Mouse (Mus musculus): ENCODE data around the gene Lbhd1.

Lbhd1 gene

DNA sequence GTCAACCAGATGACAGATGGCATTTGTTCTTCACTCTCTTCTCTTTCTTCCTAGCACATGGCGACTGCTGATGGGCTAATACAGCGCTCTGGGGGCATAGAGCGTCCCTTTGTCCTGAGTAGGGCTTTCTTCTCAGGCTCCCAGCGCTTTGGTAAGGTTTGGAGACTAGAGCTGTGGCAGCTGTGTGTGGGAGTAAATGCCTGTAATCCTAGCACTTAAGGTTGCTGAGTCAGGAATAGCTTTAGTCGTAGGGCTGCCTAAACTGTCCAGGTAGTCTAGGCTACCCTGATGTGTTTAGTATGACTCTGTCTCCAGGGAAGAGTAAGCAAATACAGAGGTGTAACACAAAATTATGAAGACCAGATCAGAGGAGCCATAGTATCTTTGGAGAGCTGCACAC, 28.3 kb downstream of the Lbhd1 start:
- DNase-seq (ENCODE audit: extremely low read depth, low read depth), result no peak

DNA sequence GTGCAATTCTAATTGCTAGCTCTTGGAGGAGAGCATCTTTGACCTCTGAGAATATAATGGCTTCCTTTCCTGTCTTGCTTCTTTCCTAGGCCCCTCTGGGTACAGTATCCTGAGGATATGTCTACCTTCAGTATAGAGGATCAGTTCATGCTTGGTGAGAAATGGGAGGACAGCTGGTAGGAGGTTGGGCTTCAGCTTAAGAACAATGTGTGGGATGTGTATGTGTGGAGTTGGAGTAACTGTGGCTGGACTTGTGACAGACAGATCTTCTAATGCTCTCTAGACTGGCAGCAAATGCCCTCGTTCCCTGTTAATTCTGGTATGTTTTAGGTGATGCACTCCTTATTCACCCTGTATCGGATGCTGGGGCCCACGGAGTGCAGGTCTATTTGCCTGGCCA, 30.7 kb downstream of the Lbhd1 start:
- DNase-seq (ENCODE audit: extremely low read depth, low read depth), result no peak

DNA sequence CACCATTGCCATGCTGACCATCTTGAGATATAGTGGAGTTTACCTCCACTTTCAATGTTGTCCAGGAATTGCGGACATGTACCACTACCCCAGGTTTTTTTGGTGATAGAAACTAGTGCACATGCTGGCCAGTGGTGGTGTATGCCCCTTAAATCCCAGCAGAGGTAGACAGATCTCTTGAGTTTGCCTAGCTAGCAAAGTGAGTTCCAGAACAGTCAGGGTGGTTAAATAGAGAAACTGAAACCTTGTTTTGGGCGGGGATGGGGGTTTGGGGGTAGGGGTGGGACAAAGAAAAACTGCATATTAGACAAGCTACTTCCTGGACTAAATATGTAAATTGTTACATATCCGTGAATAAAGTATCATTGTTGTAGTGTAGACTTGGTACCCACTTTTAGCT, 35.5 kb downstream of the Lbhd1 start:
- no peak for DNase-seq (ENCODE audit: extremely low read depth, low read depth)

DNA sequence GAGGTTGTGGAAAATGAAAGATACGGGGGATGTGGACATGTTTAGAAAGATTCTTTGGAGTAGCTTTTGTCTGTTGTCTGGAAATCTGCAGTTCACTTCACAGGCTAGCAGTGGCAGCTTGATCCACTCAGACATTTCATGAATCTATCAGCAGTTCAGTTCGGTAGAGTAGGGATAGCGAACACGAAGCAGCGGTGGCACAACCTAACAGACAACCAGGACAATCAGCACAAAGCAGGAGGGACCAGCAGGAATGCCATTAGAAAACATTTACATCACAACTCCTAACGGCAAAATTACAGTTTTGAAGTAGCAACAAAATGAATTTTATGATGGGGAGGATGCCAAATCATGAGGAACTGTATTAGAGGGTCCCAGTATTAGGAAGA, 36.1 kb downstream of the Lbhd1 start:
- no peak for DNase-seq (ENCODE audit: extremely low read depth, low read depth)

DNA sequence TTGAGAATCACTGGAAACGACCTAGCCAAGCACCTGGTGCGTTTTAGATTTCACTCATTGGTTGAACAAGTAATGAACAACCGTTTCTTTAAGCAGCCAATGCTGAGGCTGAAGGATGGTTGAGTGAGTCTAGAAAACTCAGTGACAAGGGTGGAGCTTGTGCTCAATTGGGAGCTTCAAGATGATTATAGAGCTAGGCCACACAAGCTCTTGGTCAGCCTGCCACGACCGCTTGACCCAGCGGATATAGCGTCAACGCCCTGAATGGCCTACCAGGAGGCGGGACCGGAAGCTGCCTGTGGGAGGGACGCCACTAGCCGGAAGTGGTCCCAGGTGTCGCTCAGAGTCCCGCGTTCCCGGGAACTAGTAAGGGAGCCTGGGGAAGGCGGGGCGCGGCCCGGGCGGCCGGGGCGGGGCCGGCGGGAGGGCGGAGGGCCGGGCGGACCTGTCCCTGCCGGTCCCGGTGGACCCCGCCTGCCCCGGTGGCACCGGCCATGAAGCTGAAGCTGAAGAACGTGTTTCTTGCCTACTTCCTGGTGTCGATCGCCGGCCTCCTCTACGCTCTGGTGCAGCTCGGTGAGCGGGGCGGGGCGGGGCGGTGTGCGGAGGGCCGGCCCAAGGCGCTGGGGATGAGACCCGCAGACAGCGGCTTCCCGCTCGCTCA, 36.7 kb downstream of the Lbhd1 start, which contains the start of gene B3gat3:
Gene B3gat3 (plus strand): TSS at position 302 of the 664 bp plus-strand sequence.
- DNase-seq (ENCODE audit: extremely low read depth, low read depth), result no peak

DNA sequence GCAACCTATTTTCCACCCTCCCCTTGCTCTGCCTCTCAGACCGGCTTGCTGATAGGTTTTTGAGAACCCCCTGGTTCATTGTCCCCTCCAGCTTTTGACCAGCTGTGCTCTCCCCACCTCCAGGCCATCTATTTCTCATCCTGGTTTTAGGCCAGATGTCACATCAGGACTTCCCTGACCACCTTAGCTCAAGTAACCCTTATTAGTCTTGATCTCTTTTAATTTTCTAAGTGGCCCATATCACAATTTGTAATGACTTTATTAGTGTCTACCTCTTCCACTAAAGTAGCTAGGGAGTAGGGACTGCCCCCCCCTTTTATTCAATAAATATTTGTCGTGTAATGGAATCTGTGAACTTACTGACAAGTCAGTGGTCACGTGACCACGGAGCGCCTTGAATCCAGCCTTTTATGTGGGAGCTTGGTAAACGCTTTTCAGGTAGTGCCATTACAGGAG, 37.3 kb downstream of the Lbhd1 start:
- no peak for DNase-seq (ENCODE audit: extremely low read depth, low read depth)

DNA sequence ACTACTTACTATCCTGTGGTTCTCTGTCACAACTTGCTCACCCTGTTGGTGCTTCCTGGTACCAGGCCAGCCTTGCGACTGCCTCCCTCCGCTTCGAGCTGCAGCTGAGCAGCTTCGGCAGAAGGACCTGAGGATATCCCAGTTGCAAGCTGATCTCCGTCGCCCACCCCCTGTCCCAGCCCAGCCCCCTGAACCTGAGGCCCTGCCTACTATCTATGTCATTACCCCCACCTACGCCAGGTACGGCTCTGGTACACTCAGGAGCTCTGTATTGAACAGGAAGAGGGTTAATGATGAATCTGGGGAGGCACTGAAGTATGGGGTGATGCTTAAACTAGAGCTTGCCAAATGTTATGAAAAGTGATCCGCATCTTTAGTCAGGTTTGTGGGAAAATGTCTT, 38.2 kb downstream of the Lbhd1 start:
- DNase-seq (ENCODE audit: extremely low read depth, low read depth), result no peak

DNA sequence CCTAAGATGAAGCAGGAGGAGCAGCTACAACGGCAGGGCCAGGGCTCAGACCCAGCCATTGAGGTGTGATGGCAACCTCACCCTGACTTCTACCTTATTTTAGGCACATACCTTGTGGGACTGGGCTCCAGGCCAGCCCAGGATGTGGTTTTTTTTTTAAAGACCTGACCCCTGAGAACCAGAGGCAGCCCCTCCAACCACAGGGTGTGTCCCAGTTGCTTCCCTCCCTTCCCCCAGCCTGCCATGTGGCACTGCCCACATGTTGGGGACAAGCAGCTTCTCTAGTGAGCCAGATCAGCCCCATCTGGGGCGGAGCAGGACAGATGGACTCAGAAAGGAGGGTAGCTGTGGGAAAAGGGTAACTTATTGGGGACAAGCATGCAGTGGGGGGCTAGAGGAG, 43.2 kb downstream of the Lbhd1 start:
- no peak for DNase-seq (ENCODE audit: extremely low read depth, low read depth)

DNA sequence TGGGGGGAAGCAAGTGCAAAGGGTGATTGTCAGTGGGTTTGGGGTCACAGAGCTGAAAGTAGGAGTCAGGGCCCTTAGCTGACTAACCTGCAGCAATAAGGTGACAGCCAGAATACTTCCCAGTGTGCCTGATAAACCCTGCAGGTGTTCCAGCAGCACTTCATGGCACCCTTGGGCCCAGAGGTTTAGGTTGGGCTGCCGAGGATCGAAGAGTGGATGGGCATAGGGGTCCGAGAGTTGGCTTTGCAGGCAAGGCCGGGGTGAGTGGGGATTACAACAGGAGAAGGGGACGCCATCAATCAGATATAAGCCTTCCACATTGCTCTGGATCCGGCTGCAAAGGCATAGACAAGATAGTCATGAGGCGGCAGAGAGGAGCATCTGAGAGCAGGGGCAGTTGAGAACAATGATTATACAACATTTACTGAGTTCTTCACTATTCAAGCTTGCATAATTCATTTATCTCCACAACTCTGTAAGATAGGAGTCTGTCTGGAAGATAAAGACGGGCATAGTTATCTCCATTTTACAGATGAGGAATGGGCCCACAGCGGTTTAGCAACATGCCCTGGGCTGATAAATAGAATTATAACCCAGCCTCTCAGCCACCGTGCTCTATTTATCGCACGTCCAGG, 44.5 kb downstream of the Lbhd1 start:
- DNase-seq (ENCODE audit: extremely low read depth, low read depth), result no peak

DNA sequence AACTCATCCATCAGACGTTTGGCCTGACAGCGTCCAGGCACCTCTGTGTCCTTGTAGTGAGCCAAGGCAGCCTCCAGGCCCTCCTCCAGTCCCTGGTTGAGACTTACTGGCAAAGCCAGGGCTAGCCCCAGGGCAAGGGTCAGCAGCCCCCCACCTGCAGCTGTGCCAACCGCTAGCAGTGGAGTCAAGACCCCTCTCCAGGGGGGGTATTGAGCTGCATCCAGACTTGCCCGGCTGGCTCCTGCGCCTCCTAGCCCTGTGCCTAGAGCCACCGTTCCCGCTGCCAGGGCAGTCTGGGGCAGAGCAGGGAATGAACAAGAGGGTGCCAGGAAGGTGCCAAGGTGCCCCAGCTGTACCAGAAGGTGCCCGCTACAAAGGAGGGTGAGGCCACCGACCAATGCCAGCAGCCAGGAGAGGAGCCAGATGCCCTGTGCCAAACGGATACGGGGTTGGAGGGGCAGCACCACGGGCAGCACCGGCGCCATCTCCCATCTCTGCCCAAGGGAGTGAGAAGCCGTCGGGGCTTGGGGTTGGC, 45.2 kb downstream of the Lbhd1 start:
- no peak for DNase-seq (ENCODE audit: extremely low read depth, low read depth)

DNA sequence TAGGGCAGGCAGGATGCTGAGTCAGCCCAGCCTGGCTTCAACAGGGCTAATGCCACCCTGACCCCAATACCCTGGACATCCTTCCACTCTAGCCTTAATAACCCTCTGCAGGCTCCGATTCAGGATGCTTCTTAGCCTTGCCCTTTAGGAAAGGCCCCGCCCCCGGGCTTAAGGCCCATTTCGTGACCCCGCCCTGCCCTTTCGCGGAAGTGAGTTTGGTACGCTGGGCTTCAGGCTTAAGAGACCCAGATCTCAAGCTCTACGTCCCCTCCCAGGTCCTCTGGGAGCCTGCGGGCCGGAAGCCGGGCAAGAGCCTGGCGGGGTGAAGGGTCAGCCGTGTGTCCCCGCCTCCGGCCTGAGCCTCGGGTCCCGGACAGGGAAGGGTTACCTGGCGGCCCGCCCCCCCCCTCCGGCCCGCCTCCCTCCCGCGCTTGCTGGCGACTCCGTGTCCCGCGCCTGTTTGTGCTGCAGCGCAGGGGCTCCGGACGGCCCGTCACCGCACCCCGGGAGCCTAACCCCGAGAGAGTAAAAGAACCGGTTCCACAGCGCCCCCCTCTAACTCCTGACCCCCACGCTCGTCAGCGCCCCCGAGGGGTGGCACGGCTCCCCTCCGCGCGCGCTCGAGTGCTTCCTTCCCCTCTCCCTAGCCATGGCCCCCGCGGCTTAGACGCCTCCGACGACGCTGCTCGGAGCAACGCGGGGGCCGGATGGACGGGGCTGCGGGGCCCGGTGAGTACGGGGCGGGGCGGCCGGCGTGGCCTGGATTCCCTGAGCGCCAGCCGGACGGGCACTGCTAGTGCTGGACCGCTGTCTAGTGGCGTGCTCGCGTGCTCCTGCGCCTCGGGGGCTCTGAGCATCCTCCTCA, 45.9 kb downstream of the Lbhd1 start, which contains the start of the genes Rom1 and Eml3:
Gene Rom1 (minus strand): TSS at position 133 of the 865 bp plus-strand sequence.
Gene Eml3 (plus strand): TSS at position 329 of the 865 bp plus-strand sequence.
- no peak for DNase-seq (ENCODE audit: extremely low read depth, low read depth)

DNA sequence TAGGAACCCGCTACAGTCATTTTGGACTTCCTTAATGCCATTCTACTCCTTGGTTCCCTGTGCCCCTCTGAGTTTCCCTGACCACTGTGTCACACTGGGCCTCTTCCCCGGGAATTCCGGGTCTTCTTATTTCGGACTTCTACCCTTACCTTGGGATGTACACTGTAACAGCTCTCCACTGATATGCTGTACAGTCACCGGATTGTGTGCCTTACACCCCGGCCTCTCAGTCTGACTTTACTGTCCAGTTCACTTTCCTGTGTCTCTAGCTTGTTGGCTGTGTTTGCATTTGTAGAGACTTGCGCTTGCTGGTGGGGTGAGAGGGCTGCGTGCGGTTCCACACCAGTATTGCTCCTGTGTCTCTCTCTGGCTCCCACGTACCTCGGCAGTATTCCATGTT, 46.6 kb downstream of the Lbhd1 start:
- no peak for DNase-seq (ENCODE audit: extremely low read depth, low read depth)

DNA sequence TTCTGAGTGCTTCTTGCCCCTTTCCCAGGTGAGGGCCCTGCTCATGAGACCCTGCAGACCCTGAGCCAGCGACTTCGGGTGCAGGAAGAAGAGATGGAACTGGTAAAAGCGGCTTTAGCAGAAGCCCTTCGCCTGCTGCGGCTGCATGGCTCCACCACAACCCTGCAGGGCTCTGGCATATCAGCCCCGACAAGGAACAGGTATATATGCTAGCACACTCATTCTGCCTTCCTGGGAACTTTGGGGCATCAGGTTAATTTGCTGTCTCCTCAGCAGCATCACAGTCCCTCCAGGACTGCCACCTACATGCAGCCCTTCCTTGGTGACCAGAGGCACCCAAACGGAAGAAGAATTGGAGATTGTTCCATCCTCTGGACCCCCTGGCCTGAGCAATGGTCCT, 47.2 kb downstream of the Lbhd1 start:
- DNase-seq (ENCODE audit: extremely low read depth, low read depth), result no peak

DNA sequence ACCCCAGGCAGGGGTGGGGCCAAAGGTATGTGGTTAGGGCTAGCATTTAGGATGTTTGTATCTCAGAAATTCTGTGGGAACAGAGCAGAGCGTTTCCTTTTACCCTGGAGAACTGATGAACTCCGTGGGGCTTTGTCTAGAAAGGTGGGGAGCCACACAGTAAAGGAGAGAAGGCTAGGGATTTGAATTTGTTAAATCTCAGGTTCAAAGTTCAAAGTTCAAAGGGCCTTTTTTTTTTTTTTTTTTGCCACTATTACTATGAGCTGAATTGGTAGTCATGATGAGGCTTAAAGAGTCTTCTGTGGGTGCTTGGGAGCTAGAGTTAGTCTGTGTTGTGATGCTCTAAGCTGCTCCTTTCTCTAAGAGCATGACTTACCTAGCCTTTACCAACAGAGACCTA, 53.2 kb downstream of the Lbhd1 start:
- no peak for DNase-seq (ENCODE audit: extremely low read depth, low read depth)

DNA sequence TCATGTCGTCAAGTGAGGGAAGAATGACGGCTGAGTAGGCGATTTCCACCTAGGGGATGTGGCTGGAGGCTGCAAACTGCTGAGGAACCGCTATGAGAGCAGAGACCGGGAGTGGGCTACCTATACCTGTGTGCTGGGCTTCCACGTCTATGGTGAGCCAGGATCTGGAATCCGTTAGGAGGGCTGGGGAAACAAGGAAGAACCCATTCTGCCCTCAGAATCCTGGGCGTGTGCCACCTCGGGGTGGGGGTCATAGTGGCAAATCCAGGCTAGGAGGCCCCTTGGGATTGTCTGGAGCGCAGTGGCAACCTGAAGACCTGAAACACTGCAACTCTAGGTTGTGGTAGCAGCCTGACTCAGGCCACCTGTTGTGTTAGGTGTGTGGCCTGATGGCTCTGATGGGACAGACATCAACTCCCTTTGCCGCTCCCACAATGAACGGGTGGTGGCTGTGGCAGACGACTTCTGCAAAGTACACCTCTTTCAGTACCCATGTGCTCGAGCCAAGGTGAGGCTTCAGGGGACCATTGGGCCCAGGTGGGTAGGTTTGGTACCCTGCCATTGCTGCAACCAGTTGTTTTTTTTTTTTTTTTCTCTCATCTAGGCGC, 57.1 kb downstream of the Lbhd1 start:
- no peak for DNase-seq (ENCODE audit: extremely low read depth, low read depth)

DNA sequence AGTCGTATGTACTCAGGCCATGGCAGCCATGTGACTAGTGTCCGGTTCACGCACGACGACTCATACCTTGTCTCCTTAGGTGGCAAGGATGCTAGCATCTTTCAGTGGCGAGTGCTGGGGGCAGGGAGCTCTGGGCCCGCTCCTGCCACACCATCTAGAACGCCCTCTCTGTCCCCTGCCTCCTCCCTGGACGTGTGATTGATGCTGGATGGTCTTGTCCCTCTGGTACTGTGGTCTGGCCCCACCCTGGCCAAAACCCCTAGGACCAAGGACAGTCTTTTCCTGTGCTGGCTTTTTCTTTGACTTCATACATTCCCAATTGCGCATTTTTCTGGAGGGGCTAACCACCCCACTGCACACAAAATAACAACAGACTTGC, 57.6 kb downstream of the Lbhd1 start:
- DNase-seq (ENCODE audit: extremely low read depth, low read depth), result no peak

DNA sequence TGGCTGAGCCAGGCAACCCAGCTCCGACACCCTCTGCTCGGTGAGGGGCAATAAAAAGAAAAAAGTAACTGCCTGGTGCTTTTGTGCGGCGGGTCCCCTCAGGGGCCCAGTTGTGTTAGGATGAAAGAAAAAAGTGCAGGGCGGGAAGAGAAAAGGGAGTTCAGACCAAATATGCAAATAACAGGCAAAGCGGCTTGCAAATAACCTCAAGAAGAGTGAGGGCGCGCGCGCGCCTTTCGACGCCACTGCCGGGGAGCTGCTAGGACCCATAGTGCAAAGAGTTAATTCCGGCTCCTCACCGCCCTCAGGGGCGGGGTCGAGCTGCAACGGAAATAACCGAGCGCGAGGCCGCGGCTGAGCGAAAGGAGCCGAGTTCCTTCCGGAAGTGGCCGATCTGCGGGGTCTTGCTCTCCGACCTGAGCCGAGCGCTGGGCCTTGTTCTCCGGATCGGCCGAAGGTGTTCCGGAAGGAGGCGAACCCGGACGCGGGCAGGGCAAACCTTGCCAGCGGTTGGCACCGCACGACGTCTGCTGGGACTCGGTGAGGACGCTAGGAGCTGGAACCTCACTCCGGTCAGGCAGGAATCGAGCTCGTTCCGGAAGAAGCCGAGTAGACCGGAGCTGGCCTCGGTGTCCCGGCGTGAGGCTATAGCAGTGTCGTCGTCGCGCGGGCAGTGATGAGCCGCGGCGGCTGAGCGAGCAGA, 58.1 kb downstream of the Lbhd1 start, which contains the start of gene Mta2:
Gene Mta2 (plus strand): TSS at position 361 of the 703 bp plus-strand sequence.
- peak; percentile 88 for DNase-seq (ENCODE audit: extremely low read depth, low read depth)
